Mouse (Mus musculus): ENCODE measurements around the gene Gdap2.

Gdap2 gene

DNA sequence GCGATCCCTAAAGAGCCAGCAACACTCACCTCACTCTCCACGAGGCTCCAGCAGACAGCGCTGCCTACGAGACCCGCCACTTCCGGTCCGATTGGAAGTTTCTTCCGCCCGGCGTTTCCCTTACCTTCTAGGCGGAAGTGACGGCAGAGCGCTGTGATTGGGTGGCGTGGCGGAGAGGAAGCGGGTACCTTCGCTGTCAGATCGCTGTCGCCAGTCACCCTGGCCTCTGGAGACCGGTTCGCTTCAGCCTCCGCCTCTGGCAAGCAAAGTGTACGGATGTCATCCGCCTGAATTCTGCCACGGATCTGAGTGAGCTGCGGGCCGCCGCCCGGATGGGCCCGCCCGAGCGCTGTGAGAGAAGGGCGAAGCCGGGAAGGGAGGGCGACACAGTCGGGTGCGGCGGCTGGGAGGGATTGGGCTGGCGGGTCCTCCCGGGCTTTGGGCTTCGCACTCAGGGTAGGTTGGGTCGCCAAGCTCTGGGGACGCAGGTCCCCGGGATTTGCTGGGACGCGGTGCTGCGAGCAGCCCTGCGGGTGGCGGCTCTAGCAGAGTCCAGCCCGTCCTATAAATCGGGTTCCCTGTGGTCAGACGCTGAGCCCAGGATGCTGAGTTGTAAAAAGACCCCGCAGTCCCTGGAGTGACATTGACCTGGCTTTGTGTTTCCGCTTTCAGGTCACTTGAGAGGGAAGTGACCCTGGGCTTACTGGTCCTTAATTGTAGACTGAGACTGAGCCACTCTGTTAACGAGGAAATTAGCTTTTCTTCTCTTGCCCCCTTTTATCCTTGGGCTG is at the start of gene Gdap2, which contains the start of gene Wdr3:
Gene Gdap2, plus strand, starts transcription at position 67 of the 791 bp plus-strand sequence.
Gene Wdr3, minus strand, starts transcription at position 93 of the 791 bp plus-strand sequence.
- peak; percentile 42 for DNase-seq (ENCODE audit: extremely low read depth, low read depth, low spot score)

DNA sequence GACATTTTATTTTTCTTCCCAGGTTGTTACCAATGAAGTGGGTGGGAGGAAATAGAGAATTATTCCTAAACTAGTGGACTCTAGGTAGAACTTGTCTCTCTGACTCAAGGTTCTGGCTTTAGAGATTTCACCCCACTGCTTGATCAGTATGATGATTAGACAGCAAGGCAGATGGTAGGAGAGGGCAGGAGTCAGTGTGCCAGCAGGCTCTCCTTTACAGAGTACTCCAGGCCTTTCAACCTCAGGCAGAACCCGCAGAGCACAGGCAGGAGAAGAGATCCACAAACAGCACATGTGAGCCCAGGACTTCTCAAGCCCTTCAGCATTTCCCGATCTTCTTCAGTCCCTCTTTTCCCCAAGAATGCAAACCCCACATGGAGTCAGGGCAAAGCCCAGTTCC is 43.5 kb upstream of the Gdap2 start:
- no peak for DNase-seq (ENCODE audit: extremely low read depth, low read depth, low spot score)

DNA sequence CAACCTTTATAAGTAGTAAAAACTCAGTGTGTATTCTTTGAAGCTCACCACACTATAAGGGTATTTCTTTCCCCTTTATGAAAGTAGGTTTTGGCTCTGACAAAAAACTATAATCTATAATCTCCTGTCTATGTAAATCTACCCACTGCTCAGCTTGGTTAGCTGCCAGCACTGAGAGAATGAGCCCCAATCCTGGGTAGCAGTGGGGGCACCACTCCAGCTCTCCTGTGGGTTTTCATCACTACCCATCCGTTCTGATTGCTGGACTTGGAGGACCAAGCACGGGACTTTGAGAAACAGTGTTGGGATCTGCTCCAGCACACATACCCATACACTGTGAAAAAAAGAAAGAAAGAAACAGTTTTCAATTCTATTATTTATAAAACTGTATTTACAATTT is 40.2 kb upstream of the Gdap2 start:
- DNase-seq (ENCODE audit: extremely low read depth, low read depth, low spot score): no peak

DNA sequence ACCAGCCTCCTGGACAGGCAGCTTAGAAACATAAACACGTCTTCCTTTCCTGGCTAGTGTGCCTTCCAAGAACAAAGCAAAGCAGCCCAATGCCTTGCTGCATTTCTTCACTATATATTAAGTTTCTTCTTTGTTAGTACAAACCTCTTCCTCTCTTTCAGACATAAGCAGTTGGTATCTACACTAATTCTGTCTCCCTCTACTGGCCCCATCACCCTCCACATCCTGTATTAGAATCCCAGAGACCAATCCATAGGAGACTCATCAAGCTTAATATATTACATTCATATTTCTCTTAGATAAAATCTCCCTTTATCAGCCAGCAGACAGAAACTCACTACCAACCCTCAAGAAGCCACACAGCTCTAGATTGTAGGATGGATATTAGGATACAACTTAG is 39.7 kb upstream of the Gdap2 start:
- DNase-seq (ENCODE audit: extremely low read depth, low read depth, low spot score): no peak

DNA sequence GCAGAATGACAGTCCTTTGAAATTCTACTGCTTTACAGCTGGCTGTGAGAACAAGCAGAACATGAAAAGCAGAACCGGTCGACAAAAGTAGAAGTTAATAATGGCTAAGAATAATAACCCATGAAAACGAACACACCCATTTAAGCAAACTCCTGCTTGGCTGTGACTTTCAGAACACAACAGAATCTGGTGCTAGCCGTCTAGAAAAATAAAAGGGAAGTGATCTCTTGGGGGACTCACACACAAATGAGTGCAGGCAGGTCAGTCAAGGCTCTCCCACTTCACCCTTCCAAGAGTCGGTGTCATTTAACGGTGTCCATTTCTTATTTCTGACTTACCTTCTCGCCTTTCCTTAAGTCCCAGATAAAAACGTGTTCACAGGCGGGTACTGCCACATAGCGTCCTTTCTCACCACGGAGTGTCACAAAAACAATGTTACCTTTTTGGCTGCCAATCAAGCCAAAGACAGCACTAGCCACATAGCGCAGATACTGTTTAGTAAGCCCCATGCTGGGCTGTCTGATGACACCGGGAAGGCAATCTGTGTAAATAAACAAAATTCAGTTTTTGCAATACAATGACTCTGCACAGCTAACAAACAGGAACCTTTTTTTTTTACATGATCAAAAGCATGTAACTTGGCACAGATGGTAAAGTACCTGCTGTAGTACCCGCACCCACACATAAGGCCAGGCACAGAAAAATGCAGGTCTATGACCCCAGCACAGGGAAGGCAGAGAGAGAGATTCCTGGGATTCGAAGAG is 1.3 kb upstream of the Gdap2 start:
- DNase-seq (ENCODE audit: extremely low read depth, low read depth, low spot score): no peak

DNA sequence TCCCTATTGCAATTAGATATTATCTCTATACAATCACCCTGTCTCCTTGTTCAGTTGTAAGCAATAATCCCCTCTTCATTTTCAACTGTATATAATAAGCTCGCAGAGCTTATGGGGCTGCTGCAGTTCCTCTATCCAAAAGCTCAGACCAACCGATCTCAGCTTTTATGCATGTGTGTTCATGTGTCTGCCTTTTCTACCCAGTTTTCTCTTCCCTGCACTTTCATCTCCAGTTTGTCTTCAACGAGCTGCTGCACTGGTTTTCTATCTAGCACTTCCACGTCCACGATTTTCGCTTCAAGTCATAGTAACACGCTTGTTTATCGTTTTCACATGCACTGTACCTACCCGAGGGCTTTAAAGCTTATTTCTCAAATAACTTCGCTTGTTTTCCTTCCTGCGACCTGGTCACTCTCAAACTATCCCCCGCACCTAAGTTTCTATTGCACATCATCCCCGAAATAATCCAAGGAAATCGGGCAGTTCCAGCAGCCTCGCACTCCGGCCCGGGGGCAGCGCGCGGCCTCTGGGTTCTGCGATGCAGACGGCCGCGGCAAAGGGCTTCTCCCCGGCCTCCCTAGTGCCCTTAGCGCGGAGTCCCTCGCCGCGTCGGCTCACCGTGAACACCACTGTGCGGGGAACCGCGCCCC is 391 bp upstream of the Gdap2 start:
- no peak for DNase-seq (ENCODE audit: extremely low read depth, low read depth, low spot score)

DNA sequence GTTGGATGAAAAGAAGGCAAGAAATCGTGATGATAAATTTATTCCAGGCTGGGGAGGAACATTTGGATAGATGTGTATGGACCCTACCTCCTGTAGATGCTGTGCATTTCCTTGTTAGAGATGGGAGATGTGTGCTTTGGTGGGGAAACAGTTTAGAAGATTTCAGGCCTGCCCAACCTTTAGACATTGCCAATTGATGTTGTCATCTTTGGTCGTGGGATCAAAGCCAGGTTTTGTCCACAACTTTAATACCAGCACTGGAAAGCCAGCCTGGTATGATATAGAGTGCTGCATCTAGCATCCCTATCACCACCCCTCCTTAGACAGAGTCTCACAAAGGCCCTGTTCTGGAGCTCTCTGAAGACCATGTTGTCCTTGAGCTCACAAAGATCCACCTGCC is 1.4 kb downstream of the Gdap2 start:
- no peak for DNase-seq (ENCODE audit: extremely low read depth, low read depth, low spot score)

DNA sequence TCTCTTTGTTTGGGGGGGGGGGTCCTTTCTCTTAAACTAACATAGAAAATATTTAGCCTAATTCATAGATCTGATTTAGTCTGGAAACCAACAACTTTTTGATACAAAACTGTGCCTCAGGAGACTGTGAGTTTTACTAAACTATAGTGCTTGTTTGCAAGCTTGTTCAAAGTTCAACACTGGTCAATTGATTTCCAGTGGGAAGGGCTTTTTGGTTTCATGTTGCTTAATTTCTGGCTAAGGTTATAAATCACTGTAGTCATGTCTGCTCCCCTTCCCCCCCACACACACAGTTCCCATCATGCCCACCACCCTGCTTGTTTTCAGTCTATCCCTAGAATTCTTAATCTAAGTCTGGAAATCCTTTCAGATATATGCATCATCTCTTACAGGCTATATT is 2.8 kb downstream of the Gdap2 start:
- DNase-seq (ENCODE audit: extremely low read depth, low read depth, low spot score): no peak

DNA sequence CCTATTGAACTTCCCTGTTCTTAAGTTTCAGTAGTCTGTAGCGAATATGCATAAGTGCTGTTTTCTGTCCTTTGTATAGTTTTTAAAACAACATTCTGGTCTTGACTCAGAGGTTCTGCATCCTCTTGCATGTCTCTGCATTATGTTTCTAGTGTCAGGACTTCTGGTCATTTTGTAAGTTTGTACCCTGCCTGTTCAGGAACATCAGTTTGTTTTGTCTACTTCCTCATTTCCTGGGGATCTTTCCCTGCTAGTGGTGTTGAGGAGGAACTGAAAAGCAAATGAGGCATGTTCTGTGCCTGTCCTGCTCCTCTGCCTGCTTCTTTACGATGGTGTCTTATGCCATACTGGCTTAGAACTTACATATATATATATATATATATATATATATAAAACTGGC is 13.8 kb downstream of the Gdap2 start:
- DNase-seq (ENCODE audit: extremely low read depth, low read depth, low spot score): no peak

DNA sequence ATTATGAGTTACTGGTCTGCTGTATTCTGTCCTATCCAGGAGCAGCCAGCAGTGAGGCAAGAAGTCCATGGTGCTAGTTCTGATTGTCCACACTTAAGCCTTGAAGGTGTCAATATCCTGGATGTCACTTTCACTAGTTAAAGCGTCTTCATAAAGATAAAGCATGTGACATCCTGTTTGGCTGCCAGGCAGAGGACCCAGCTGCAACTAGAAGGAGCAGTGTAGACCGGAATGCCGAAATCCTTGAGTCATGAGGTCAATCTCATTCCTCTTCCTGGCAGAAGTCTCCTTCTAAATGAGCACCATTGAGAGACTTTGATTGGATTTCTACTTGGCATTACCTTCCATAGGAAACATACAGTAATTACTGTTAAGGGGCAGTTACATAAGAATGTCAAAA is 18.3 kb downstream of the Gdap2 start:
- DNase-seq (ENCODE audit: extremely low read depth, low read depth, low spot score): no peak

DNA sequence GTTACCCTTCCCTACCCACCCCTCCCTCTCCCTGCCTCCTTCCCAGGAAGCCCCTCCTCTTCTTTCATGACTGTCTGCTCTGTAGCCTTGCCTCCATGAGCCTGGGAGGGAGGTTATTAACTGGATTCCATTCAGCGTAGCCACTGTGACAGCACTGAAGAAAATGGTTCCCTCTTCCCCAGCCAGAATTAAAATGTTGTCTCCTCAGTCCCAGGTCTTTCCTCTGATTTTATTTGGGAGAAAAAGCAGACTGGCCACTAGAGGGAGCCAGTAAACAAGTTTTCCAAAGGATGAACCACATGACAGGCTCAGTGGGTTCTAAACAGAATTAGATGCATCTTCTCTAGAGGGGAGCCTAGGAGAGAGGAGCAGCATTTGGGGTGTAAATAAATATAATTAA is 27.3 kb downstream of the Gdap2 start:
- no peak for DNase-seq (ENCODE audit: extremely low read depth, low read depth, low spot score)

DNA sequence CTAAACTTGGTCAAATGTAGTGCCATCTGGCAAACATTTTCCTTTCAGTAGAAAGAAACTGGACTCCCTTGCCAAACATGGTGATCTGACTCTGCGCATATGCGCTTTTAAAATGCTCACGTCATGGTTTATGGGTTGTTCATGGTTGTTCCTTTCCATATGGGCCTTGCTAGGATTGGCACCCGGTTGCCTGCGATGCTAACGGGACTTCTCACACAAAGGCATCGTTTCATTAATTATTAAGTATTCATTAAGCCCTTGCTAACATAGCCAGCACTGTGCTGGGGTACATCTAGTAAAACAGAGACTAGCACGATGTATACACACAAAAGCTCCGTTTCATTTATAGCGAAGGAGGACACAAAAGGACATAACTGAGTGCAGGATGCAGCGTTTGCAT is 27.7 kb downstream of the Gdap2 start:
- no peak for DNase-seq (ENCODE audit: extremely low read depth, low read depth, low spot score)

DNA sequence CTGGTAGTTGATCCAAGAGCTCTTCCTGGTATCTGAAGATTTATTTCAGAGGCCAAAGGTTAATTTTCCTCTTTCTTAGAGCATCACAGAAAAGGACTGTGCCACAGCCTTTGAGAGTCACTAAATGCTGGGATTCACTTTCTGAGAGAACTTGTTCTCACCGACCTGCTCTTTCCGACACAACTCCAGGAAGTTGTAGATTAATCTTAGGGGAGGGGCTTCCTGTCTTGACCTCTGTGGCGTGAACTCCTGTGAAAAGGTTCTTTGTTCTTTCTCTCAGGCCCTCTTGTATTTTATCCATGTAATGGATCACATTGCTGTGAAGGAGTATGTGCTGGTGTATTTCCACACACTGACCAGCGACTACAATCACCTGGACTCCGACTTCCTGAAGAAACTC is 32.0 kb downstream of the Gdap2 start:
- no peak for DNase-seq (ENCODE audit: extremely low read depth, low read depth, low spot score)

DNA sequence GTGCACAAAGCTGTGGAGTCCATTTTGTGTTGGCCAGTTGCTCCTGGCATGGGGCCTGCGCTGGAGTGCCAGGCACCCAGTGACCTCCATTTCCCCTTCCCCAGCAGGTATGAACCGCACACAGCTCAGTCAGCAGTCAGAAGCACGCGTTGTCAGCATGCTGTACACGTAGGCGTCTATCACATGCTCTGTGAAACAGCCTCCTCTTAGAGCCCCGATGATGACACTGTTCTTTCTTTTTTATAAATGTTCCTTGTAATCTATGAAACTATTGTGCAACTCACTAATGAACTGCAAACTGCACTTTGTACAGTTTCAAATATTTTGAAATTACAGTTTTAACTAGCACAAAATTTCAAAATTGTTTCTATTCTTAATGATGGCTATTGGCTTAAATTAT is 39.4 kb downstream of the Gdap2 start:
- DNase-seq (ENCODE audit: extremely low read depth, low read depth, low spot score): peak; percentile 25

DNA sequence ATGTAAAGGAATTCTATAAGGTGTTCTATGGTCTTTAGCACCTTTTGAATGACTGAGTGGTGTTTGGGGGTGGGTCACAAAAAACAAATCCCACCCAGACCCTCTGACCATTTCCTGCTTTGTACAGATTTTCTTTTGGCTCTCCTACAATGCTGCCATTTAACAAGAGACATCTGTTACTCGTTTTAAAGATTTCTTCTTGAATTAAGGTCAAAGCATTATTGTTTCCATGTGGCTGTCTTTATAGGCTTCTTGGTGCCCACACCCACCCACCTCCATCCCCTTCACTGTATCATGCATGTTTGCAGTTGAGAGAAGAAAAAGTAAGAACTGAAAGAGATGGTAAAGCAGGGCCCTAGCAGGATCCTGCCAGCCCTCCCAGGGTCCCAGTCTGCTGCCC is 44.8 kb downstream of the Gdap2 start:
- DNase-seq (ENCODE audit: extremely low read depth, low read depth, low spot score): no peak

DNA sequence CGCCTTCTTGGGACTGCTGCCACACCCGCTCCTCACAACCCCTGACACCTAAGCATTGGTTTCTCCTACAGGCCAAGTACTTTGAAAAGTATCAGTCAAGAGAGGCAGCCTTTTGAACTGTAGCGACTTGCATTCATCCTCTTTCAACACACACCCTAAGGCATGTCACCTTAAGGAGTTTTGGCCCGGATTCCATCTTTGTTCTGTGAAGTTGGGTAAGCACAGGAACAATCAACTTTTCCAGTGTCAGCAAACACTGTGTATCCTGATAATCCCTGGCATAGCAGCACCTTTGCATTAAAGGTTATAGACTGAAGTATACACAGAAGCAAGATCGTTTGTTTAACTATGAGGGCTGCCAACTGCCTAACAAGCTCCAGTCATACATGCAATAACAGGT is 53.3 kb downstream of the Gdap2 start:
- DNase-seq (ENCODE audit: extremely low read depth, low read depth, low spot score): peak; percentile 80

DNA sequence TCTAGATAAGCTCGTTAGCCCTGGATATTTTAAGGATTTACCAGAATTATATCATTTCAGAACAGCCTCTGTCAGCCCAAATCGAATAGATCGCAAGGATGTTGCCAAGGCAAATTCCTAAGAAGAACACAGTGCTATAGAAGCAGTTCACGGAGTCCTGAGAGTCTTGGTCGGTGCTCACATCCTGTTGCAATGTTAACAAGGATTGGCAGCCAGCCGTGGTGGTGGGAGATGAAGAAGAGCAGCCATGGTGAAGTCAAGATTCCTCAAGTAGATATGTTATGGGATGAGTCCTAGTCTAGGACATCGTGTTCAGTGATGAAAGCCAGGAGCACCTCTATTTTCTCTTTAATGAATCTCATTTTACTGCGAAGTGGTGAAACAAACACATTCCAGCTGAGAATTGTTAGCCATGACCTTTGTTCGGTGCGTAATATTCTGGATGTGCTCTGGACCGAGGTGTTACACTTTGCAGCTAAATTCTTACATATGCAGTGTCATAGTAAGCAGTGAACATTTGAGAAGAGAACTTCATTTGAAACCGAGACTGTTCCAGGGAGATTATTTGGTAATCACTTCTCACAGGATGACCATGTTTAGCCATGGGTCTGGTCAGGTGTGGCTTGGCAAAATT is 63.3 kb downstream of the Gdap2 start:
- peak; percentile 30 for DNase-seq (ENCODE audit: extremely low read depth, low read depth, low spot score)

DNA sequence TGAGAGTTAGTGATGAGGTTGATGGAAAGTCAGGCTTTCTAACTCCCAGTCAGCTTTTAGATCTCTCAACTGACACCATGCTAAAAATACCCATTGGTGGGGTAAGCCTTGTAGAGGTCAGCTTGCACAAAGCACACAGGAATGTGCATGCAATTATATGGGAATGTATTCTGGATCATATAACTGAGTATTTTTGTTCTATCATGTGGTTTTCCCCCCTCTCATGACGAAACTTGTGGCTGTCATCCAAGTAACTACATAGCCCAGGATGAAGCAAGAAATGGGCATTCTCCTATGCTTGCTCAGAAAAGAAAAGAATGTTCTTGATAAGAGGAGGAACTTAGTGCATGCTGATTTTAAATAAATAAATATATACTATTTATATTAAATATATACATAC is 65.3 kb downstream of the Gdap2 start:
- no peak for DNase-seq (ENCODE audit: extremely low read depth, low read depth, low spot score)

DNA sequence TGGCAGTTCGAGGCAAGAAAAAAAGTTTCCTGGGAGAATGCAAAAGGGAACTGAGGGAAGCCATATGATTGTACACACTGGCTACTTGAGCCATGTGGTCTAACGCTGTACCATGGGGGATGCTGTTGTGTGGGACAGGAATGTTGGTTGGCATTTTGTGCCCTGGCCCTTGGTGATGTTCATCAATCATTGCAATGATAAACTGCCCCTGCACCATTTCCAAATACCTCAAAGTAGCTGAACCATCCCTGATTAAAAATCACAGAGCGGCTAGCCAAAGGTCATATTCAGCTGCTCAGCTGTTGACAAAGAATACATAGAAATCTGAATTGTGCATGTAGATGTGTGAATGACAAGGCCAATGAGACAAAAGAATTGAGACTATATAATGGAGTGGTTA is 66.8 kb downstream of the Gdap2 start:
- no peak for DNase-seq (ENCODE audit: extremely low read depth, low read depth, low spot score)

DNA sequence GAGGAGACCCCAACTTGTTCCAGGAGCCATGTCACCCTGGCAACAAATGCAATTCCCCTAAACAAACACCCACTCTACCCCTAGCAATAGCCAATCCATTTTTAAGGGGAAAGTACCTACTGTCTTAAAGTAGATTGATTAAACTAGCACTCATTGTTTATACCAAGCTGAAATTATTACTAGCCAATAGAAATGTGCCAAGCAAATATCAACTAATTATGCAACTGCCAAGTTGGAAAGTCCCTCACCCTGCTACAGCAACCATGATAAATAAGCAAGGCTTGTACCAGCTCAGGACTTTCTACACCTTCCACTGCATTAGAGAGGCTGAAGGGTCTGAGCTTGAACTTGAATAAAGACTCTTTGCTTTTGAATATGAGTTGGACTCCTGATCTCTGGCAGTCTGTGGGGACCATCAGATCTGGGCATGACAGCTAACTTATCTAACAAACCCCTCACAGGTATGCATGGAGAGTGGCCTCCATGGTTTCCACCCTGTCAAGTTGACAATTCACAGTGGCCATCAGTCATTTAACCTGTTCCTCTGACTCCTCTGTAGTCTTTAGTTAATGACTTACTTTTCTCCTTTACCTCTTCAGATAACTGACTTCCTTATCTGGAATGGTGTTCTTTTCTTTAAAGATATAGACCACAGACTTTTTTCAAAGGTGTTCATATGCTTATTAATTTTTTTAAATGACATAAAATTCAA is 74.7 kb downstream of the Gdap2 start:
- no peak for DNase-seq (ENCODE audit: extremely low read depth, low read depth, low spot score)

DNA sequence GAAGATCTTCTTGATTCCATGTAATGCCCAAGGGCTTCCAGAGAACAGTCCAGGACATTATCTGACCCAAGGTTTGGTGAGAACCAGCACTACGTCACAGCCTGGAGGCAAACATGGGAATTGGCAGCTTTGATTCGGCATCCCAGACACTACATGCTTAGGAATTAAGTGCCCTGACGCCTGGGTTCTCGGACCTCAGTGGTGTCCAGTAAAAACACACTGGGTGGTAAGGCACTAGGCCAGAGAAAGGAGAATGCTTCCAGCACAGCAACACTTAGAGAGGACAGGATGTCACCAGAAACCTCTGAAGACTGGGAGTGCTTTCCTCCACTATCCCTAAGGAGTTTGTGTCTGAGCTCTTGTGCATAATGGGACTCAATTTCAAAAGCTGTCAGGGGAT is 80.0 kb downstream of the Gdap2 start:
- no peak for DNase-seq (ENCODE audit: extremely low read depth, low read depth, low spot score)
